Mouse (Mus musculus): ENCODE measurements around the gene Hs3st4. TPM values are rescaled to one million over a fixed set of nuclear protein-coding genes. Genes with fewer than 3 reads are reported as not detected.

The Hs3st4 gene
- total and polyA plus RNA-seq, 3 experiments: not detected

DNA sequence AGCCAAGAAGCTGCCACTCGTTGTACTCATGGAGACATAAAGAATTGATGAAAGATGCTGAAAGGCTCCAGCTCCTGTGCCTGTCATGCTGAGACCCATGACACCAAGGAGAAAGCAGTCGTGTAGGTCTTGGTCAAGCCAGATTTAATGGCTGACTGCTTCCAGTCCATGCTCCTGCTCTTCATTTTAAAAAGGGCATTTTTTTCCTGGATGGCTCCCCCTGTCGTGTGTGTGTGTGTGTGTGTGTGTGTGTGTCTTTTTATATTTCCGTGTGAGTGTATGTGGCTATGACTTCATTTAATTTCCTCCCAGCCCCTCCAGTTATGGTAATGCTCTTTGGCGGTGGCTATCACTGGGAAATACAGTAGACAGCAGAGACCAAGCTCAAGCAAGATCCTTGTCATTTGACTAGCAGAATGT, 54.6 kb downstream of the Hs3st4 start:
- no peaks in the 10 kb centered on the region for H3K79me2 ChIP-seq (replicated peaks; ENCODE audit: control insufficient read depth, extremely low read depth, insufficient read depth, poor library complexity, severe bottlenecking)
- no peak overlapping the region for H3K4me2 ChIP-seq (ENCODE audit: insufficient read depth, low read depth, poor library complexity, severe bottlenecking)
- peaks cover 19% of the 10 kb centered on the region for H3K9me3 ChIP-seq (replicated peaks; ENCODE audit: low read length)
- no peak overlapping the region for H3K27ac ChIP-seq (ENCODE audit: insufficient read depth, low read depth)
- in situ Hi-C loops (cut with MboI; ENCODE audit: low pct_ligation_motif_present, low pct_unique_long_range_greater_than_20kb, low sequenced_read_pairs): no loop called here
- H3K27me3 ChIP-seq (replicated peaks): peaks cover 8% of the 10 kb centered on the region
- no peaks in the 10 kb centered on the region for H3K4me1 ChIP-seq (ENCODE audit: control insufficient read depth in 1 of 2, insufficient read depth in 2 of 2)
- TF ChIP-seq MAX (IDR thresholded peaks at IDR 0.05; ENCODE audit: low read length) (no peak), USF2 (conservative IDR thresholded peaks at IDR 0.05; ENCODE audit: low read depth, low read length) (no peak), MYC (IDR thresholded peaks at IDR 0.05; ENCODE audit: low read depth, low read length) (no peak), POLR2AphosphoS2 (IDR thresholded peaks at IDR 0.05; ENCODE audit: low read depth, low read length) (no peak), ZC3H11A (IDR thresholded peaks at IDR 0.05; ENCODE audit: low read depth, low read length) (no peak), KAT2A (IDR thresholded peaks at IDR 0.05; ENCODE audit: insufficient replicate concordance, low read length) (no peak), ZMIZ1 (IDR thresholded peaks at IDR 0.05; ENCODE audit: low read depth, low read length) (no peak), SMC3 (IDR thresholded peaks at IDR 0.05; ENCODE audit: low read depth, low read length) (no peak), PAX5 (IDR thresholded peaks at IDR 0.05; ENCODE audit: low read length) (no peak), NRF1 (IDR thresholded peaks at IDR 0.05; ENCODE audit: low read depth, low read length) (no peak), RAD21 (IDR thresholded peaks at IDR 0.05; ENCODE audit: low read depth, low read length) (no peak)
- no peak overlapping the region for H3K4me3 ChIP-seq (replicated peaks in 1 of 3; ENCODE audit: low read depth in 2 of 3, low read length in 2 of 3, poor library complexity in 1 of 3)
- dilution Hi-C loops (cut with MboI; ENCODE audit: extremely low pct_ligation_motif_present, extremely low pct_unique_long_range_greater_than_20kb, low sequenced_read_pairs): no loop called here
- DNase-seq (ENCODE audit: extremely low read depth): no peak
- H3K36me3 ChIP-seq (replicated peaks in 1 of 2; ENCODE audit: control insufficient read depth in 1 of 2, insufficient read depth in 1 of 2, low read length in 1 of 2): no peaks in the 10 kb centered on the region
- no peak overlapping the region for H3K9ac ChIP-seq (ENCODE audit: insufficient read depth, low read depth)

DNA sequence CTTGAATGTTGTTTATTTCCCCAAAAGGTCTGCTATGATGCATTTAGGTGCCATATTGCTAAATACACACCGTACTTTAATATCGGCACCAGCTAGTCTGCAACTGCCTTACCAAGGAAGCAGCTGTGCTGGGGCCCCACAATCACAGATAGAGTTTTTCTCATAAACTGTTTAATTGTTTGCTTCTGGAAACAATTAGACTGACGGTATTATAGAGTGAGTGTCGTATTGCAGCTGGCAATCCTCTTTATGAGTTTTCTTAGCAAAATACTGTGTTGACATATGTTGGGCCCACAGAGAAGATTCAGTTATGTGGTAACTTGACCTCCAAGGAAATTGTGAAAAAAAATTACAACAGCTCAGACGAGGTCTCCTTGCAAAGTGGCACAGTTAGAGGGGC, 56.5 kb downstream of the Hs3st4 start:
- in situ Hi-C loops (cut with MboI; ENCODE audit: low pct_ligation_motif_present, low pct_unique_long_range_greater_than_20kb, low sequenced_read_pairs) (no loop called here), dilution Hi-C loops (cut with MboI; ENCODE audit: extremely low pct_ligation_motif_present, extremely low pct_unique_long_range_greater_than_20kb, low sequenced_read_pairs) (no loop called here)
- Histone ChIP-seq H3K27ac (ENCODE audit: insufficient read depth, low read depth) (no peak overlapping the region), H3K4me2 (ENCODE audit: insufficient read depth, low read depth, poor library complexity, severe bottlenecking) (no peak overlapping the region), H3K79me2 (replicated peaks; ENCODE audit: control insufficient read depth, extremely low read depth, insufficient read depth, poor library complexity, severe bottlenecking) (no peaks in the 10 kb centered on the region), H3K4me1 (ENCODE audit: control insufficient read depth in 1 of 2, insufficient read depth in 2 of 2) (no peaks in the 10 kb centered on the region), H3K9me3 (replicated peaks; ENCODE audit: low read length) (peaks cover 18% of the 10 kb centered on the region), H3K4me3 (replicated peaks in 1 of 3; ENCODE audit: low read depth in 2 of 3, low read length in 2 of 3, poor library complexity in 1 of 3) (no peak overlapping the region), H3K9ac (ENCODE audit: insufficient read depth, low read depth) (no peak overlapping the region), H3K36me3 (replicated peaks in 1 of 2; ENCODE audit: control insufficient read depth in 1 of 2, insufficient read depth in 1 of 2, low read length in 1 of 2) (no peaks in the 10 kb centered on the region), H3K27me3 (replicated peaks) (peaks cover 16% of the 10 kb centered on the region)
- TF ChIP-seq JUN (IDR thresholded peaks at IDR 0.05; ENCODE audit: insufficient read depth, low read depth, low read length) (no peak), MXI1 (IDR thresholded peaks at IDR 0.05; ENCODE audit: low read depth, low read length) (no peak), GABPA (IDR thresholded peaks at IDR 0.05; ENCODE audit: insufficient replicate concordance, low read depth, low read length) (no peak), POLR2AphosphoS2 (IDR thresholded peaks at IDR 0.05; ENCODE audit: low read depth, low read length) (no peak), MEF2A (IDR thresholded peaks at IDR 0.05; ENCODE audit: borderline replicate concordance, low read depth, low read length) (no peak), ZMIZ1 (IDR thresholded peaks at IDR 0.05; ENCODE audit: low read depth, low read length) (no peak), RAD21 (IDR thresholded peaks at IDR 0.05; ENCODE audit: low read depth, low read length) (no peak), UBTF (IDR thresholded peaks at IDR 0.05; ENCODE audit: low read depth, low read length) (no peak), TCF12 (IDR thresholded peaks at IDR 0.05; ENCODE audit: low read depth, low read length) (no peak), RCOR1 (conservative IDR thresholded peaks at IDR 0.05; ENCODE audit: low read depth, low read length) (no peak), NRF1 (IDR thresholded peaks at IDR 0.05; ENCODE audit: low read depth, low read length) (no peak), HCFC1 (IDR thresholded peaks at IDR 0.05; ENCODE audit: low read depth, low read length) (no peak), ETS1 (conservative IDR thresholded peaks at IDR 0.05; ENCODE audit: low read depth, low read length) (no peak), POLR2A (IDR thresholded peaks at IDR 0.05; ENCODE audit: low read depth, low read length) (no peak), IRF4 (IDR thresholded peaks at IDR 0.05; ENCODE audit: low read depth, low read length) (no peak), CHD2 (IDR thresholded peaks at IDR 0.05; ENCODE audit: low read length) (no peak), MAZ (IDR thresholded peaks at IDR 0.05; ENCODE audit: low read depth, low read length) (no peak), EP300 (IDR thresholded peaks at IDR 0.05; ENCODE audit: low read length) (no peak), ZNF384 (IDR thresholded peaks at IDR 0.05; ENCODE audit: low read depth, low read length) (no peak)
- no peak for DNase-seq (ENCODE audit: extremely low read depth)
